Mouse (Mus musculus) kidney, adult 2 months (tissue): Measurements from ENCODE around the gene Pik3cd. TPM values are rescaled to one million over a fixed set of nuclear protein-coding genes. Genes with fewer than 3 reads are reported as not detected.
"Not testable (repeated sequence)": the region's sequence is repeated elsewhere in the genome, so short reads cannot be mapped to it uniquely, and the experiment has no call there.

ENCODE experiments used
- DNase-seq: peaks from one replicate; pipeline ENCODE4 v3.0.0; 2021
- H3K27ac ChIP-seq: fragments of 200-500 bp; 2 replicates; pipeline ENCODE4 v1.5.1; 2012; ENCODE audit warnings: low read depth, low read length, control low read depth, inconsistent platforms; ENCODE audit not compliant: insufficient read depth
- H3K27me3 ChIP-seq: fragments of 200-500 bp; replicated peaks from 2 replicates; pipeline ENCODE4 v1.6.1; 2012; ENCODE audit warnings: mild to moderate bottlenecking, moderate library complexity, low read length, inconsistent platforms; ENCODE audit not compliant: control insufficient read depth, insufficient read depth
- H3K36me3 ChIP-seq: fragments of 200-500 bp; 2 replicates; pipeline ENCODE4 v1.6.1; 2012; ENCODE audit warnings: mild to moderate bottlenecking, moderate library complexity, low read length, inconsistent platforms; ENCODE audit not compliant: control insufficient read depth, insufficient read depth
- H3K4me1 ChIP-seq: fragments of 200-500 bp; 2 replicates; pipeline ENCODE4 v1.6.1; 2011; ENCODE audit warnings: low read length; ENCODE audit not compliant: control insufficient read depth, insufficient read depth
- H3K4me3 ChIP-seq: fragments of 200-500 bp; 2 replicates; pipeline ENCODE4 v1.5.1; 2011; ENCODE audit warnings: mild to moderate bottlenecking, low read depth, low read length, control low read depth; ENCODE audit not compliant: insufficient read depth
- CTCF ChIP-seq: fragments of 200-500 bp; conservative IDR thresholded peaks from 2 replicates; pipeline ENCODE4 v1.5.1; 2011; ENCODE audit warnings: low read depth, mild to moderate bottlenecking, control low read depth, low read length, moderate library complexity, mixed read lengths; ENCODE audit not compliant: insufficient read depth, insufficient read length
- POLR2A ChIP-seq: fragments of 200-500 bp; IDR thresholded peaks from one replicate; pipeline ENCODE4 v1.6.1; 2011; ENCODE audit warnings: low read depth, low read length, control low read depth
- WGBS: fragments of 180-500 bp; shearing (Covaris S2); methylation state at CpG from one replicate; pipeline ENCODE4 v1.1.7; 2018; 5-methylcytosine and 5-hydroxymethylcytosine counted together
- polyA plus RNA-seq: library from polyadenylated mRNA; depleted of rRNA; stranded (reverse); fragments of >200 nt; gene quantifications from 2 replicates; pipeline ENCODE4 v1.2.3, GENCODE M21; 2012; rRNA removed

Gene Pik3cd
- polyA plus RNA-seq: 3.1 and 7.2 TPM in 2 replicates

DNA sequence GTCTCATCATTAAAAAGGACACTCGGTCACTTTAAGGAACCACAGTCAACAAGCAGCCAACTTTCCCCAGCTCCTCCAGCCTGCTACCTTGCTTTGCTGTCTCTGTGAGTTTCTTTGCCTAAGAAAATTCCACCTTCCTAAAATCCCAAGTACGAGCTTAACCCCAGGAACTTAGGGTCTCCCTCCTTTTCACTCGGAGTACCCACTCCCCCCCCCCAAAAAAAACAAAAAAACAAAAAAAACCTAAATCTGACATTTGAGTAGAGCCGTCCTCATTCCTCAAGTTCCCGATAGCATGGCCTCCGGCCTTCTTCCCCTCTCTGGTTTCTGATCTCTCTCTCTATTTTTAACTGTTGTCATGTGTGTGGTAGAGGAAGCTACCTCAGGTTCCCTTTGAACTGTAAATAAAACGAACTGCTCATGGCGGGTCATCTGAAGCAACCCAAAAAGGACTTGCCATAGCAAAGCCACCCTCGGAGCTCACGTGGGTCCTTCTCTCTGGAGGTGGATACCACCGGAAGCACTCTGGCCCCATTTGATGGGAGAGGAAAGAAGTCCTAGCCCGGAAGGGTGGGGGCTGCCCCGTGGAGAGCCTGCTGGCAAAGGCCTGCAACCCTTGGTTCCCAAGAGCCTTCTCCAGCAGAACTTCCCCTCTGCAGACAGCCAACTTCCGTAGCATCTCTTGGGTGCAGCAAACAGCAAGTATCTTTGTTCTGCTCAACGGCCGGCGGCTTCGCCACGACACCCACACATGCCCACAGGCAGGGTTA, at the start of gene Pik3cd:
Pik3cd (minus strand) TSS at position 362 of the 770 bp plus-strand sequence.
- no peak within 1 kb of the TSS for H3K4me3 ChIP-seq

DNA sequence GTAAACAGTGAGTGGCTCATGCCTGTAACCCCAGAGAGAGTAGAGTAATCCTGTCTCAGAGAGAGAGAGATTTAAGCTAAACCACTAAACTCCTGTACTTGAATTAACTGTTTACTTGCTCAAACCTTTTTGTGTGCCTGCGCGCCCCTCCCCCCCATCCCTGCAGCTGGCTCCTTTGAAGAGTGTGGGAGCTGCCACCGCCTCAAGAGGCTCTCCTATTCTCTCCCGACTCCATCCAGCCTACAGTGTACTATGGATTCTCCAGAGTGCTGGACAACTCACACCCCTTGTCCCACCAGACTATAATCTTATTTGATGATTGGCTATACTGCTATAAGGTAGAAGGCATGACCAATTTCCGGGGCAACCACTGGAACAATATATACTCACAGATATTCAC, 48.3 kb upstream of the Pik3cd start:
- H3K27me3 ChIP-seq: no peaks in the 10 kb centered on the region
- H3K4me1 ChIP-seq: no peaks in the 10 kb centered on the region
- DNase-seq: no peak
- H3K27ac ChIP-seq: no peak overlapping the region
- TF ChIP-seq CTCF: no peak
- TF ChIP-seq POLR2A: no peak
- no peaks in the 10 kb centered on the region for H3K36me3 ChIP-seq
- no peak overlapping the region for H3K4me3 ChIP-seq
- 75% methylated on average over 5 of the region's 5 CpGs for WGBS

More for the DNA sequence above, at the start of gene Pik3cd:
- Histone ChIP-seq H3K27me3 (no peaks in the 10 kb centered on the region), H3K27ac (peak within 1 kb of the TSS; percentile 14; the same call in 1 of the 2 replicates), H3K36me3 (no peaks in the 10 kb centered on the region), H3K4me1 (no peaks in the 10 kb centered on the region)
- DNase-seq: peak; percentile 36
- WGBS: 36% methylated on average over 19 of the region's 19 CpGs
- TF ChIP-seq CTCF: no peak
- TF ChIP-seq POLR2A: no peak

DNA sequence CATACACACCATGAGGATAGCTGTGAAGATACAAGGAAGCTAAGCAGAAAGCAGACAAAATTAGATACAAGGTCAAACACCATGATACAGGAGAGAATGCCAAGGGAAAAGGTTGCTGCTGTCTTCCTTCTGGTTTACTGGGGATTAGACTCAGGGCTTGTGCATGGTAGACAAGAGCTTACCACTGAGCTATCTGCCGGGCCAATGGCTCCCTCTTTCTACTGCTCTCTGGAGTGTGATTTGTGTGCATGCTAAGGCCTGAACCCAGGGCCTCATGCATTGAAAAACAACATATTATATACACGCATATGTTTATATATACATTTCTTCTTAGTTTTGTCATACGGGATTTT, 47.3 kb upstream of the Pik3cd start:
- H3K4me1 ChIP-seq, H3K27me3 ChIP-seq, H3K4me3 ChIP-seq, DNase-seq, H3K27ac ChIP-seq, H3K36me3 ChIP-seq: not testable (repeated sequence)
- WGBS: 95% methylated on average over 3 of the region's 3 CpGs

DNA sequence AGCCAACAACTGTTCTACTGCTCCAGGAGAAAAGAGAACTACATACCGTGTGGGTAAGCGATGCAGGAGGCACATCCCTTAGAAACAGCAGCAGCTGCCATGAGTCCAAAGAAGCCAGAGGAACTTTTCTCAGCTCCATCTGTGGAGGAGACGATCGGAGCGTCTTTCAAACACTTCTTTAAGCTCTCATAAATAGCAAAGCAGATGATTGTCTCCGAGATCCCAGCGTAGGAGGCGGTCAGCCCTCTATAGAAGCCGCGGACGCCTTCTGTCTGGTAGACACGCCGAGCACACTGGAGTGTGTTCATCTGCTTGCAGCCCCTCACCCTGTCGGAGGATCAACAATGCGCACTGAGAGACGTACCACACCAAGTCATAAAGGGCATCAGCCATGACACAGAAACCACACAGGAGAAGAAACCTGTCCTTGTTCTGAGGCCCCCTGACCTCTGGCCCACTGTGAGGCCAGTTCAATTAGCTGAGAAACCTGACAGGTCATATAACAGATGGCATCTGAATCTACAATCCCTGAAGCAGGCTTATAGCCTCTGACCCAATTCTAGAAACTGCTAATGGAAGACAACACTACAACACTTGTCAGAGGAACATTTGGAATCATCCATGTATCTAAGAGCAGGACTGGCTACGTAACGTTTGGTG, 46.8 kb upstream of the Pik3cd start:
- TF ChIP-seq CTCF (no peak), POLR2A (no peak)
- DNase-seq: no peak
- Histone ChIP-seq H3K4me1 (no peaks in the 10 kb centered on the region), H3K27ac (no peak overlapping the region), H3K4me3 (no peak overlapping the region), H3K27me3 (no peaks in the 10 kb centered on the region), H3K36me3 (no peaks in the 10 kb centered on the region)
- WGBS: 89% methylated on average over 18 of the region's 18 CpGs

DNA sequence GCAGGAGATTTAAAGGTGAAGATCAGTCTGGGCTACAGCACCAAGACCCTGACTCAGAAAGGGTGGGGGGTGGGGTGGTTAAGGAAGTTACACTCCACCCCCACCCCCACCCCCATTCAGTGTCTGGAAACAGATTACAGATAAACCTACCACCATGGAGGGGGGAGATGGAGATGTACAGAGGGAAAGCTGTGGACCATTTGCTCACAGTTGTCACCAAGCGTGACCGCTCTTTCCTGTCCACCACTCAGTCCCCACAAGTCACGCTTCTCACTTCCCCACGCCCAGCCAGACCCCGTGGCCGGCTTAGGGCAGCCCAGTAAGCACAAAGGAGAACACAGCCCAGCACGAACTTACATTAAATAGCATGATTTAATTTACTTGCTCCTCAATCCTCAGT, 41.7 kb upstream of the Pik3cd start:
- DNase-seq: no peak
- Histone ChIP-seq H3K4me3 (no peak overlapping the region), H3K36me3 (no peaks in the 10 kb centered on the region), H3K4me1 (no peaks in the 10 kb centered on the region), H3K27ac (no peak overlapping the region), H3K27me3 (no peaks in the 10 kb centered on the region)
- TF ChIP-seq POLR2A (no peak), CTCF (no peak)
- 78% methylated on average over 7 of the region's 7 CpGs for WGBS

DNA sequence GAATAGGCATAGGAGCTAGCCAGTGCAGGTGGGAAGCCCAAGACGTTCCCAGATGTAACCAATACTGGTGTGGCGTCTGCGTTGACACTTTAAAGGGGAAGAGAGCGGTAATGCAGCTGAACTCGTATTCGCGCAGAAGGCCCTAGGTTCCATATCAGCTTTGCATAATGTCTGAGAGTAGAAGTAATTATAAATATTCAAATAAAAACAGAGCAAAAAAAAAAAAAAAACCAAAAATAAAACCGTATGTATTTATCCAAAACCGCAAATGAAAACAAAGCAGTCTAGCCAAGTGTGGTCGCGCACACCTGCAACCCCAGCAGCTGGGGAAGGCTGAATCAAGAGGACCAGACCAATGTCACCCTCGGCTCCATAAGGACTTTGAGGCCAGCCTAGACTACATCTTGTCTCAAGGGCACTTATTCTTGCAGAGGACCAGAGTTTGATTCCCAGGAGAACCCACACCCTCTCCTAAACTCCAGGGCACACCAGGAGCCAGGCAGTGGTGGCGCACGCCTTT, 39.7 kb upstream of the Pik3cd start:
- no peak for DNase-seq
- H3K27ac ChIP-seq: no peak overlapping the region
- no peak overlapping the region for H3K4me3 ChIP-seq
- no peaks in the 10 kb centered on the region for H3K36me3 ChIP-seq
- H3K4me1 ChIP-seq: peaks cover 2% of the 10 kb centered on the region
- no peaks in the 10 kb centered on the region for H3K27me3 ChIP-seq
- 94% methylated on average over 14 of the region's 14 CpGs for WGBS
- TF ChIP-seq POLR2A (no peak), CTCF (no peak)

DNA sequence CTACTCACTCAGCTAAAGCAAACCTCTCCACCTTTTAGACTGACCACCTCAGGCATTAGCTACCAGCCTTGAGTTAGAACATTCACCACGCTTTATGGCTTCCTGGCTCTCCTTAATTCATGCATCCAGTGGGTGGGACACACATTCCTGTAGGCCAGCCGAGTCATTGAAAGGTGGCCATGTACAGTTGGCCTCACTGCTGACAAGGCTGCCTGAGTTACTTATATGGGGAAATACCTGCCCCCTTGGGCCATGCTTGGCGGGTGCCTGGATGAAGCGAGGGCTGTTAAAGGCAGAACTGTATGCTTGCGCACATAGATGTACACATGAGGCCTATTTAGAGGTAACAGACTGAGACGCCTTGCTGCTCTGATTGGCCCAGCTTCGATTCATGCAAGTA, 37.9 kb upstream of the Pik3cd start:
- Histone ChIP-seq H3K4me1 (peaks cover 9% of the 10 kb centered on the region), H3K4me3 (no peak overlapping the region), H3K36me3 (no peaks in the 10 kb centered on the region), H3K27me3 (no peaks in the 10 kb centered on the region), H3K27ac (no peak overlapping the region)
- TF ChIP-seq POLR2A (no peak), CTCF (no peak)
- no peak for DNase-seq
- 82% methylated on average over 7 of the region's 7 CpGs for WGBS
